Mouse (Mus musculus) erythroblast, embryonic 14.5 days (primary cell): ENCODE data around the gene Rtp4. TPM values are rescaled to one million over a fixed set of nuclear protein-coding genes. Genes with fewer than 3 reads are reported as not detected.
A peak's percentile ranks its signal among the peaks of the same experiment; 100 is the strongest.

Experiments used
- H3K27me3 ChIP-seq: 2 replicates; pipeline ENCODE4 v1.6.1; 2012; ENCODE audit warnings: inconsistent platforms; ENCODE audit not compliant: control insufficient read depth
- H3K36me3 ChIP-seq: 2 replicates; pipeline ENCODE4 v1.6.1; 2012; ENCODE audit warnings: mild to moderate bottlenecking, inconsistent platforms; ENCODE audit not compliant: control insufficient read depth
- H3K4me1 ChIP-seq: 2 replicates; pipeline ENCODE4 v1.6.1; 2012; ENCODE audit warnings: inconsistent platforms; ENCODE audit not compliant: control insufficient read depth
- H3K4me3 ChIP-seq: replicated peaks from 2 replicates; pipeline ENCODE3; 2012; ENCODE audit warnings: moderate library complexity, mild to moderate bottlenecking, inconsistent platforms
- H3K9me3 ChIP-seq: 2 replicates; pipeline ENCODE4 v1.6.1; 2012; ENCODE audit warnings: low read length, inconsistent platforms, mixed read lengths; ENCODE audit not compliant: control insufficient read depth
- GATA1 ChIP-seq: IDR thresholded peaks from 2 replicates; pipeline ENCODE4 v1.6.1; 2012; ENCODE audit warnings: low read length, inconsistent platforms, mixed read lengths
- TAL1 ChIP-seq: IDR thresholded peaks from 3 replicates; pipeline ENCODE4 v1.6.1; 2012; ENCODE audit warnings: low read length, inconsistent platforms, mixed read lengths
- polyA plus RNA-seq: library from polyadenylated mRNA; stranded (reverse); fragments of >175 nt; gene quantifications from 2 replicates; pipeline ENCODE4 v1.2.3, GENCODE M21; 2012

Rtp4 gene
- 0.02 TPM in 1 of 2 replicates, not detected in the other for polyA plus RNA-seq

- Histone ChIP-seq H3K4me3 (peak within 1 kb of the TSS; percentile 46), H3K36me3 (no peaks in the 10 kb centered on the region), H3K4me1 (no peaks in the 10 kb centered on the region), H3K27me3 (peaks cover 4% of the 10 kb centered on the region; the same call in 1 of the 2 replicates), H3K9me3 (no peaks in the 10 kb centered on the region)
- no peak for TF ChIP-seq TAL1
- TF ChIP-seq GATA1 = no peak
These were observed at the start of gene Rtp4, which contains the start of gene Masp1 for GRCm38 (mm10) chr16:23520235-23520871. Rtp4 (plus strand) TSS chr16:23520291. Masp1 (minus strand) TSS chr16:23520815.

GRCm38 (mm10) chr16:23471551-23471950, 48.5 kb upstream of the Rtp4 start:
- H3K4me3 ChIP-seq = no peak overlapping the region
- no peak for TF ChIP-seq TAL1
- no peak for TF ChIP-seq GATA1

GRCm38 (mm10) chr16:23472046-23472445, 48.0 kb upstream of the Rtp4 start:
- TF ChIP-seq GATA1 (no peak), TAL1 (no peak)
- no peaks in the 10 kb centered on the region for H3K9me3 ChIP-seq
- no peaks in the 10 kb centered on the region for H3K27me3 ChIP-seq
- peaks cover 4% of the 10 kb centered on the region; the same call in 1 of the 2 replicates for H3K36me3 ChIP-seq
- no peaks in the 10 kb centered on the region for H3K4me1 ChIP-seq
- H3K4me3 ChIP-seq = no peak overlapping the region

More at GRCm38 (mm10) chr16:23471551-23471950, 48.5 kb upstream of the Rtp4 start:
- Histone ChIP-seq H3K4me1 (no peaks in the 10 kb centered on the region), H3K9me3 (no peaks in the 10 kb centered on the region), H3K27me3 (no peaks in the 10 kb centered on the region), H3K36me3 (peaks cover 4% of the 10 kb centered on the region; the same call in 1 of the 2 replicates)

GRCm38 (mm10) chr16:23475651-23476050, 44.4 kb upstream of the Rtp4 start:
- TF ChIP-seq TAL1 (no peak), GATA1 (no peak)
- Histone ChIP-seq H3K9me3 (no peaks in the 10 kb centered on the region), H3K27me3 (no peaks in the 10 kb centered on the region), H3K36me3 (no peaks in the 10 kb centered on the region; the same call in 1 of the 2 replicates), H3K4me1 (no peaks in the 10 kb centered on the region), H3K4me3 (no peak overlapping the region)

GRCm38 (mm10) chr16:23476598-23476997, 43.5 kb upstream of the Rtp4 start:
- Histone ChIP-seq H3K4me3 (no peak overlapping the region), H3K4me1 (no peaks in the 10 kb centered on the region), H3K9me3 (no peaks in the 10 kb centered on the region), H3K27me3 (no peaks in the 10 kb centered on the region), H3K36me3 (no peaks in the 10 kb centered on the region; the same call in 1 of the 2 replicates)
- TF ChIP-seq GATA1 (no peak), TAL1 (no peak)

DNA sequence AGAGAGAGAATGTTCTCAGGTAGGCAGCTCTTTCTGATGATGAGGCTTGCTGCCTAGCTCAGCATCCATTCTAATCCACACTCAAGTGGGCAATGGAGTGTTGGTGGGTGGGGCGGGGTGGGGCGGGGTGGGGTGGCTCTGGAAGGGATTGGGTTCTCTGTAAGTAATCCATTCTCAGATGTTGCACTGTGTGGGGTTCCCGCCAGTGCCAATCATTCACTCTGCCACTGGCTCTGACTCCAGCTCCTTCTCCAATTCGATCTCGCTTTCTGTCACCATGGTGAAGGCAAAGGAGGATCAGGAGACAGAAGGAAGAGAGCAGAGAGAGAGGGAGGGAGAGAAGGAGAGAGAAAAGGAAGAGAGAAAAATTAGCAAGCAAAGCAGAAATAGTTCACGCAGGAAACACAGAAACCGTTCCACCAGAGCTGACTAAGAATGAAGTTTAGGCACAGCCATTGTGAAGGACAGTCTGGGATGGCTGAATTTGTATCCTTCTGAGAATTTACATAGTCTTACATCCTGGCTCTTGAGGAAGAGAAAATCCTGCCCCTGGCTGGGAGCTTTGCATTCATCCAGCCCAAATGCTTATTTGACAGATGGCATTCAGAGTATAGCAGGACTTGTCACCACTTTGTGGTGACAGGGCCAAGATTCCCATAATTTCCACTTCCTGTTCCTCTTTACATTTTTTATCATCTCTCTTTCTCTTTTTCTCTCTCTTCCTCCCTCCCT, 40.1 kb upstream of the Rtp4 start:
- H3K4me3 ChIP-seq = no peak overlapping the region
- H3K36me3 ChIP-seq = no peaks in the 10 kb centered on the region
- H3K9me3 ChIP-seq = no peaks in the 10 kb centered on the region
- H3K4me1 ChIP-seq = no peaks in the 10 kb centered on the region
- no peaks in the 10 kb centered on the region for H3K27me3 ChIP-seq
- TF ChIP-seq GATA1 (no peak), TAL1 (no peak)

- H3K4me1 ChIP-seq = no peaks in the 10 kb centered on the region
- H3K36me3 ChIP-seq = no peaks in the 10 kb centered on the region; the same call in 1 of the 2 replicates
- H3K4me3 ChIP-seq = no peak overlapping the region
- no peak for TF ChIP-seq GATA1
- TF ChIP-seq TAL1 = no peak
- no peaks in the 10 kb centered on the region for H3K27me3 ChIP-seq
- H3K9me3 ChIP-seq = no peaks in the 10 kb centered on the region
These were observed 37.9 kb upstream of the Rtp4 start for GRCm38 (mm10) chr16:23482218-23482617.

DNA sequence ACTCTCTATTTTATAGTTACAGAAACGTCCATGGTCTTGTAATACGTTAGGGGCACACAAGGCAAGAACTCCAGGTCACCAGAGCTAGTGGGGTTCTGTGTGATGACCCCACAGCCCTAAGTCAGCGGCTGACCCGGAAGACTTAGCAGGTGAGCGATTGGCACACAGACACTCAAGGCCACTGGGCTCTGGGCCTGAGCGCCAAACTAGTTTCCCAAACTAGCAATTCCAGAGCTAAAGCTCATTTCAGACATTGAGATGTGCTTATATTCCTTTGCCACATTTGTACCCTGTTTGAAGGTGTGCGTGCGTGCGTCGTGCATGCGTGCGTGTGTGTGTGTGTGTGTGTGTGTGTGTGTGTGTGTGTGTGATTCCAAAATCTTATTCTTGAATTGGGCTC, 37.2 kb upstream of the Rtp4 start:
- no peaks in the 10 kb centered on the region; the same call in 1 of the 2 replicates for H3K36me3 ChIP-seq
- no peak for TF ChIP-seq TAL1
- TF ChIP-seq GATA1 = no peak

DNA sequence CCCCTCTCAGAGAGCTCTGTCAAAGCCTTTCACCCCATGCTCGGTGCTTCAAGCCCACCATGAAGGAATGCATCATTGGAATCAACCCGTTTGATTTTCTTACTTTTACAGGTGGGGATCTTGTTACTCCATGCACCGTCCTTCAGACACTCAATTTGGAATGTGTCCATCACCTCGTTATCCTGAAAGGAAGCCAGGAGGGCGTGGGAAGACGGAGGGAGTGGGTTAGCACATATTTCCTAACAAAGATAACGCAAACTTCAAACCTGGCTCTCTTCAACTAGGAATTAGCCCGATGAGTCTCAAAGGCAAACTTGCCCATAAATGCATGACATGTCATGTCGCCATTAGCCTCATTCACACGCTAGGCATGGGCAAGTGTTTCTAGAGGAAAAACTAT, 36.8 kb upstream of the Rtp4 start:
- Histone ChIP-seq H3K4me3 (no peak overlapping the region), H3K36me3 (no peaks in the 10 kb centered on the region; the same call in 1 of the 2 replicates), H3K9me3 (no peaks in the 10 kb centered on the region), H3K27me3 (no peaks in the 10 kb centered on the region), H3K4me1 (no peaks in the 10 kb centered on the region)
- no peak for TF ChIP-seq GATA1
- TF ChIP-seq TAL1 = no peak

More for the DNA sequence above, 37.2 kb upstream of the Rtp4 start:
- Histone ChIP-seq H3K27me3 (no peaks in the 10 kb centered on the region), H3K4me1 (no peaks in the 10 kb centered on the region), H3K9me3 (no peaks in the 10 kb centered on the region), H3K4me3 (no peak overlapping the region)
